ENCODE assay signal across 21 mouse cellular contexts in genomic region chr4:155666903-155667302, GRCm38 (mm10). TPM values are rescaled to one million over a fixed set of nuclear protein-coding genes. Genes with fewer than 3 reads are reported as not detected.
DNase-seq lines count a peak whose midpoint lies in the region; ATAC-seq and TF ChIP-seq lines count a peak whose summit lies in the region.
"Had no signal": no experiment of that assay in that cellular context is flagged by ENCODE, and none has a peak within 500 bp of the region (broad histone marks: within the 10 kb centered on the region; RNA-seq: fewer than 3 reads in every experiment).

No protein-coding gene starts in this region.

- ATAC-seq in kidney, embryonic 14.5 days (ENCODE audit: low FRiP score, low TSS enrichment), result no peak
- no peak for ATAC-seq in lung, embryonic 16.5 days (ENCODE audit: low read depth)
- ATAC-seq: forebrain, postnatal 0 days; liver, postnatal 0 days had no signal

- no peaks in the 10 kb centered on the region for H3K9me3 ChIP-seq in kidney, embryonic 14.5 days (ENCODE audit: control insufficient read depth, low read length)
- no peaks in the 10 kb centered on the region for H3K9me3 ChIP-seq in lung, embryonic 16.5 days (ENCODE audit: control insufficient read depth, low read length)
- H3K9me3 ChIP-seq: hindbrain, embryonic 12.5 days; midbrain, embryonic 10.5 days had no signal

- peak; percentile 23 for DNase-seq in kidney, adult 2 months
- DNase-seq in lung, adult 2 months, result no peak
- DNase-seq in Muller cell, postnatal 12 days (ENCODE audit: inconsistent ontology term), result peak; percentile 7
- no peak for DNase-seq in B cell, adult 2 months
- DNase-seq: adrenal gland, postnatal 10 days; cerebellum, adult 11-12 months; cerebellum, postnatal 25 days; forebrain, postnatal 0 days; heart, adult 18-20 months; kidney, postnatal 36 days; liver, postnatal 0 days; right cerebral cortex, postnatal 25 days had no signal

- peaks cover 4% of the 10 kb centered on the region for H3K4me1 ChIP-seq in kidney, adult 2 months (ENCODE audit: control insufficient read depth, insufficient read depth, low read length)
- peaks cover 9% of the 10 kb centered on the region; the same call in 1 of the 2 replicates for H3K4me1 ChIP-seq in kidney, embryonic 14.5 days (ENCODE audit: control insufficient read depth, insufficient read depth, low read length)
- peaks cover 9% of the 10 kb centered on the region for H3K4me1 ChIP-seq in lung, embryonic 16.5 days (replicated peaks; ENCODE audit: control insufficient read depth, insufficient read depth, low read length)
- H3K4me1 ChIP-seq in lung, adult 2 months (ENCODE audit: control insufficient read depth, insufficient read depth, low read length), result peaks cover 6% of the 10 kb centered on the region

- H3K79me2 ChIP-seq in myocyte (ENCODE audit: control insufficient read depth, insufficient read depth), result no peaks in the 10 kb centered on the region

- H3K9ac ChIP-seq in kidney, embryonic 14.5 days (ENCODE audit: low read depth, low read length), result no peak overlapping the region
- no peak overlapping the region for H3K9ac ChIP-seq in lung, embryonic 16.5 days (ENCODE audit: low read length)
- H3K9ac ChIP-seq: forebrain, postnatal 0 days; hindbrain, embryonic 12.5 days; liver, postnatal 0 days had no signal

- no peak overlapping the region for H3ac ChIP-seq in myocyte (ENCODE audit: control insufficient read depth, insufficient read length)

- no peaks in the 10 kb centered on the region for H3K27me3 ChIP-seq in kidney, adult 2 months (replicated peaks; ENCODE audit: control insufficient read depth, insufficient read depth, low read length)
- 0 out of 2 replicates have a peak, but pooled peaks cover 3% of the 10 kb centered on the region for H3K27me3 ChIP-seq in kidney, embryonic 14.5 days (ENCODE audit: control insufficient read depth, insufficient read depth, low read length)
- H3K27me3 ChIP-seq in lung, embryonic 16.5 days (ENCODE audit: control insufficient read depth, insufficient read depth, low read depth, low read length), result no peaks in the 10 kb centered on the region
- no peaks in the 10 kb centered on the region for H3K27me3 ChIP-seq in myocyte (ENCODE audit: control insufficient read depth, insufficient read depth, insufficient read length)
- H3K27me3 ChIP-seq: hindbrain, embryonic 12.5 days had no signal

- H3K36me3 ChIP-seq in kidney, adult 2 months (ENCODE audit: control insufficient read depth, insufficient read depth, low read length), result no peaks in the 10 kb centered on the region
- no peaks in the 10 kb centered on the region for H3K36me3 ChIP-seq in kidney, embryonic 14.5 days (ENCODE audit: control insufficient read depth, insufficient read depth, low read length)
- H3K36me3 ChIP-seq in lung, embryonic 16.5 days (ENCODE audit: control insufficient read depth, insufficient read depth, low read length), result peaks cover 2% of the 10 kb centered on the region; the same call in 1 of the 2 replicates
- H3K36me3 ChIP-seq in myocyte (ENCODE audit: control insufficient read depth, insufficient read depth), result peaks cover 15% of the 10 kb centered on the region

- no peak overlapping the region for H3K4me2 ChIP-seq in kidney, embryonic 14.5 days (replicated peaks; ENCODE audit: low read depth, low read length)
- no peak overlapping the region for H3K4me2 ChIP-seq in lung, embryonic 16.5 days (ENCODE audit: low read depth, low read length)
- H3K4me2 ChIP-seq in myocyte (ENCODE audit: low read depth), result peak overlapping the region; percentile 78
- H3K4me2 ChIP-seq: hindbrain, embryonic 12.5 days had no signal

- H3K4me3 ChIP-seq in kidney, adult 2 months (ENCODE audit: insufficient read depth, low read depth, low read length), result no peak overlapping the region
- H3K4me3 ChIP-seq in kidney, embryonic 14.5 days (ENCODE audit: low read length), result no peak overlapping the region
- H3K4me3 ChIP-seq in lung, embryonic 16.5 days (ENCODE audit: low read length), result no peak overlapping the region
- no peak overlapping the region for H3K4me3 ChIP-seq in lung, adult 2 months (replicated peaks; ENCODE audit: extremely low read depth, low read depth, low read length)
- H3K4me3 ChIP-seq in myocyte, result no peak overlapping the region
- H3K4me3 ChIP-seq: hindbrain, embryonic 12.5 days; midbrain, embryonic 10.5 days had no signal

- no peak for TF ChIP-seq CTCF in kidney, adult 2 months (conservative IDR thresholded peaks at IDR 0.05; ENCODE audit: insufficient read depth, insufficient read length, low read depth, low read length)
- no peak for TF ChIP-seq CTCF in lung, adult 2 months (IDR thresholded peaks at IDR 0.05; ENCODE audit: insufficient read depth, low read length)

- TF ChIP-seq POLR2A in kidney, adult 2 months (IDR thresholded peaks at IDR 0.05; ENCODE audit: low read depth, low read length), result no peak
- no peak for TF ChIP-seq POLR2A in lung, adult 2 months (IDR thresholded peaks at IDR 0.05; ENCODE audit: borderline replicate concordance, extremely low read depth, low read depth, low read length)
- TF ChIP-seq POLR2A in myocyte (IDR thresholded peaks at IDR 0.05; ENCODE audit: insufficient read length, low read depth), result no peak

- peak overlapping the region; percentile 59; the same call in 1 of the 2 replicates for H3K27ac ChIP-seq in kidney, adult 2 months (ENCODE audit: insufficient read depth, low read depth, low read length)
- no peak overlapping the region for H3K27ac ChIP-seq in kidney, embryonic 14.5 days (ENCODE audit: low read depth, low read length)
- peak overlapping the region; percentile 2; the same call in 1 of the 2 replicates for H3K27ac ChIP-seq in lung, embryonic 16.5 days (ENCODE audit: low read length)
- H3K27ac ChIP-seq: hindbrain, embryonic 12.5 days; midbrain, embryonic 10.5 days had no signal

TF ChIP-seq in myocyte, 11 proteins besides CTCF, POLR2A, EP300 and RAD21:
- TF ChIP-seq TCF3 (IDR thresholded peaks at IDR 0.05; ENCODE audit: insufficient read length, low read depth) (no peak), CEBPB (IDR thresholded peaks at IDR 0.05; ENCODE audit: insufficient read depth, poor library complexity, severe bottlenecking) (no peak), MYOG (IDR thresholded peaks at IDR 0.05; ENCODE audit: control insufficient read depth in 1 of 3, insufficient read depth in 1 of 3, insufficient read length in 2 of 3, low read depth in 2 of 3) (no peak), USF1 (IDR thresholded peaks at IDR 0.05; ENCODE audit: low read depth) (no peak), SRF (IDR thresholded peaks at IDR 0.05; ENCODE audit: control insufficient read depth, insufficient read length, low read depth) (no peak), POLR2AphosphoS2 (IDR thresholded peaks at IDR 0.05; ENCODE audit: insufficient read length, low read depth) (no peak), MYOD1 (IDR thresholded peaks at IDR 0.05; ENCODE audit: control insufficient read depth in 1 of 3, insufficient read length in 2 of 3, low read depth in 2 of 3) (no peak), E2F4 (IDR thresholded peaks at IDR 0.05; ENCODE audit: insufficient read depth) (no peak), TCF12 (IDR thresholded peaks at IDR 0.05; ENCODE audit: insufficient read depth, poor library complexity, severe bottlenecking) (no peak)

RNA-seq across cellular contexts. Expression of gene Mib2, which starts 2.1 kb away (rescaled TPM):
- polyA plus RNA-seq in kidney, adult 2 months (2012; rRNA removed), result 57.7 and 72.6 TPM in 2 replicates
- 14.3 and 18.0 TPM in 2 replicates for polyA plus RNA-seq in kidney, embryonic 14.5 days (2014; fragmentation: Nextera tagmentation; extraction: Ambion mirVana)
- 27.8 and 31.9 TPM in 2 replicates for polyA plus RNA-seq in lung, embryonic 16.5 days (2015; fragmentation: Nextera tagmentation; extraction: Ambion mirVana)
- polyA plus RNA-seq in lung, adult 2 months (2012; rRNA removed), result 90.1 and 92.0 TPM in 2 replicates
- polyA plus RNA-seq in myocyte (2012; fragmentation: generic; extraction: Trizol), result 106 TPM

RNA-seq across cellular contexts. Expression of gene Mmp23, which starts 13.7 kb away (rescaled TPM):
- 22.4 and 28.0 TPM in 2 replicates for polyA plus RNA-seq in kidney, adult 2 months (2012; rRNA removed)
- polyA plus RNA-seq in kidney, embryonic 14.5 days (2014; fragmentation: Nextera tagmentation; extraction: Ambion mirVana), result 28.9 and 43.1 TPM in 2 replicates
- 43.3 and 47.2 TPM in 2 replicates for polyA plus RNA-seq in lung, embryonic 16.5 days (2015; fragmentation: Nextera tagmentation; extraction: Ambion mirVana)
- 30.8 and 42.7 TPM in 2 replicates for polyA plus RNA-seq in lung, adult 2 months (2012; rRNA removed)
- 1.8 TPM for polyA plus RNA-seq in myocyte (2012; fragmentation: generic; extraction: Trizol)

RNA-seq across cellular contexts. Expression of gene Gm10563, which starts 21.7 kb away (rescaled TPM):
- not detected in 2 replicates for polyA plus RNA-seq in kidney, adult 2 months (2012; rRNA removed)
- not detected in 2 replicates for polyA plus RNA-seq in kidney, embryonic 14.5 days (2014; fragmentation: Nextera tagmentation; extraction: Ambion mirVana)
- polyA plus RNA-seq in lung, embryonic 16.5 days (2015; fragmentation: Nextera tagmentation; extraction: Ambion mirVana), result not detected in 2 replicates
- not detected in 2 replicates for polyA plus RNA-seq in lung, adult 2 months (2012; rRNA removed)
- not detected for polyA plus RNA-seq in myocyte (2012; fragmentation: generic; extraction: Trizol)
- polyA plus RNA-seq: forebrain, postnatal 0 days; heart, postnatal 0 days; hindbrain, embryonic 12.5 days; intestine, embryonic 14.5 days; limb, embryonic 14.5 days; liver, postnatal 0 days; midbrain, embryonic 10.5 days; neural tube, embryonic 14.5 days had no signal

RNA-seq across cellular contexts. Expression of gene Fndc10, which starts 27.2 kb away (rescaled TPM):
- polyA plus RNA-seq in kidney, adult 2 months (2012; rRNA removed), result 9.8 and 10.6 TPM in 2 replicates
- polyA plus RNA-seq in kidney, embryonic 14.5 days (2014; fragmentation: Nextera tagmentation; extraction: Ambion mirVana), result 2.8 and 4.5 TPM in 2 replicates
- 1.3 and 1.4 TPM in 2 replicates for polyA plus RNA-seq in lung, embryonic 16.5 days (2015; fragmentation: Nextera tagmentation; extraction: Ambion mirVana)
- polyA plus RNA-seq in lung, adult 2 months (2012; rRNA removed), result 10.6 and 11.8 TPM in 2 replicates
- 8.3 TPM for polyA plus RNA-seq in myocyte (2012; fragmentation: generic; extraction: Trizol)

RNA-seq across cellular contexts. Expression of gene Ssu72, which starts 37.7 kb away (rescaled TPM):
- polyA plus RNA-seq in kidney, adult 2 months (2012; rRNA removed), result 81.9 and 101 TPM in 2 replicates
- polyA plus RNA-seq in kidney, embryonic 14.5 days (2014; fragmentation: Nextera tagmentation; extraction: Ambion mirVana), result 149 and 178 TPM in 2 replicates
- 139 and 148 TPM in 2 replicates for polyA plus RNA-seq in lung, embryonic 16.5 days (2015; fragmentation: Nextera tagmentation; extraction: Ambion mirVana)
- polyA plus RNA-seq in lung, adult 2 months (2012; rRNA removed), result 103 and 128 TPM in 2 replicates
- 105 TPM for polyA plus RNA-seq in myocyte (2012; fragmentation: generic; extraction: Trizol)

Comparison
In these comparisons a context has a peak if more than half of its experiments do, and no peak if none do; other contexts are left out.
1. DNase-seq: peak in kidney, adult 2 months (single experiment) and Muller cell, postnatal 12 days (single experiment); none in lung, adult 2 months (single experiment) and B cell, adult 2 months (0 of 2).